Mouse (Mus musculus): ENCODE measurements around the gene Tanc1.

- peak; percentile 35 for TF ChIP-seq CTCF (IDR thresholded peaks at IDR 0.05; ENCODE audit: low read depth)
- no peak for TF ChIP-seq EP300 (IDR thresholded peaks at IDR 0.05; ENCODE audit: low read depth)
Observed at GRCm38 (mm10) chr2:59596545-59596944, 15.3 kb upstream of the Tanc1 start.
